In genomic region chr10:71368128-71368940, GRCm38 (mm10) we compare ENCODE assay signal across 13 mouse cellular contexts.
DNase-seq lines count a peak whose midpoint lies in the region.
"Had no signal": no experiment of that assay in that cellular context is flagged by ENCODE, and none has a peak within 500 bp of the region (broad histone marks: within the 10 kb centered on the region; RNA-seq: fewer than 3 reads in every experiment).

No protein-coding gene starts in this region.

- peak; percentile 40 for DNase-seq in kidney, adult 18-20 months
- DNase-seq in kidney, postnatal 25 days, result no peak
- DNase-seq in right cerebral cortex, postnatal 14 days, result peak; percentile 40
- DNase-seq in right cerebral cortex, adult 18-20 months, result no peak
- peak; percentile 45 for DNase-seq in kidney, postnatal 14 days
- DNase-seq in ovary, postnatal 36 days (ENCODE audit: low spot score), result no peak
- DNase-seq in adipocyte (ENCODE audit: low spot score), result no peak
- DNase-seq in Muller cell, postnatal 12 days (ENCODE audit: inconsistent ontology term), result no peak
- DNase-seq: adrenal gland, postnatal 14 days; cerebellum, postnatal 36 days; left cerebral cortex, postnatal 4 days; lung, adult 18-20 months; thymus, postnatal 4 days had no signal

Comparison
In these comparisons a context has a peak if more than half of its experiments do, and no peak if none do; other contexts are left out.
1. DNase-seq: peak in kidney, adult 18-20 months (single experiment), right cerebral cortex, postnatal 14 days (single experiment) and kidney, postnatal 14 days (single experiment); none in kidney, postnatal 25 days (0 of 2), right cerebral cortex, adult 18-20 months (single experiment), ovary, postnatal 36 days (single experiment), adipocyte (single experiment) and Muller cell, postnatal 12 days (single experiment).